ENCODE assay signal across 19 mouse cellular contexts in the genomic region with DNA sequence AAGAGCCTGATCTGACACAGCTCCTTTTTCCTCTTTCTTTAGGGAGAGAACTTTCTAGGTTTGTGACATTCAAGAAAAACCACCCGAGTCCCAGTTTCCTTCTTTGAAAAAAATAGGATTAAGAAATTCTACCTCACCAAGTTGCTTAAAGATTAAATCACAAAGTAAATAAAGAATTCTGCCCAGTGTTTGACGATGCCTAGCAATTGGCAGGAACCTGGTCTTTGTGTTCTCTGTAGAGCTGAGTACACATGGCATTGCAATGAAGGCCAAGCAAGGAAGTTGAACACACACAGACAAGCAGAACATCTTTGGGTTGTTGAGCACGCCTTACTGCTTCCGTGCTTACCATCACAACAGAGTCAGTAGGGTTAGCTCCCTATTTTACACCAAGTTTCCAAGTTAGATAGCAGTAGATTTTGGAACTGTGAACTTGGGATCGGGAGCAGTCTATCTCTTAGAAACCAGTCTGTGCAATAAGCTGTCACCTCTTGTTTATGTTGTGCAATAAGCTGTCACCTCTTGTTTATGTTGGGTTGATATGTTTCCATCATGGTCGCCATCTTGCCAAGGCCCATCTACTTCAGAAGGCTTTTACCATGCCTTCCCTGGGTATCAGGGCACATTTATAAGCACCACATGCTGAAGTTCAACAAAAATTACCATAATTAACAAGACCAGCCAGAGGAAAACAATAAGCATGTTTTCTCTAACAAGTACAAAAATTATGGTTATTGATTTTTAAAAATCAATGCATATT.
DNase-seq lines count a peak whose midpoint lies in the region; ATAC-seq and TF ChIP-seq lines count a peak whose summit lies in the region.
"Had no signal": no experiment of that assay in that cellular context is flagged by ENCODE, and none has a peak within 500 bp of the region (broad histone marks: within the 10 kb centered on the region; RNA-seq: fewer than 3 reads in every experiment).

No protein-coding gene starts in this region.

- no peaks in the 10 kb centered on the region for H3K27me3 ChIP-seq in heart, embryonic 10.5 days (ENCODE audit: insufficient read depth, poor library complexity, severe bottlenecking)
- no peaks in the 10 kb centered on the region for H3K27me3 ChIP-seq in lung, embryonic 14.5 days (ENCODE audit: insufficient read depth, low read length)
- H3K27me3 ChIP-seq in lung, postnatal 0 days (replicated peaks; ENCODE audit: insufficient read depth, low read length) = no peaks in the 10 kb centered on the region
- no peaks in the 10 kb centered on the region for H3K27me3 ChIP-seq in stomach, embryonic 15.5 days (replicated peaks)
- H3K27me3 ChIP-seq: CH12.LX; forebrain, embryonic 15.5 days had no signal

- no peaks in the 10 kb centered on the region for H3K9me3 ChIP-seq in heart, embryonic 10.5 days
- H3K9me3 ChIP-seq in lung, embryonic 14.5 days (ENCODE audit: low read depth, low read length) = no peaks in the 10 kb centered on the region
- no peaks in the 10 kb centered on the region for H3K9me3 ChIP-seq in lung, postnatal 0 days (ENCODE audit: low read length)
- no peaks in the 10 kb centered on the region for H3K9me3 ChIP-seq in stomach, embryonic 15.5 days
- H3K9me3 ChIP-seq: forebrain, embryonic 15.5 days had no signal

- ATAC-seq in lung, embryonic 14.5 days (ENCODE audit: insufficient read depth) = peak; percentile 47; the same call in 1 of the 2 replicates
- ATAC-seq in lung, postnatal 0 days = peak; percentile 92
- ATAC-seq in stomach, embryonic 15.5 days (ENCODE audit: insufficient read depth, low FRiP score, low read depth) = 0 out of 2 replicates have a peak, but pooled peaks have one; percentile 66
- ATAC-seq: forebrain, embryonic 15.5 days; hindbrain, postnatal 0 days had no signal

- no peak for TF ChIP-seq CTCF in lung, embryonic 14.5 days (IDR thresholded peaks at IDR 0.05; ENCODE audit: low read depth)
- TF ChIP-seq CTCF in lung, adult 2 months (IDR thresholded peaks at IDR 0.05; ENCODE audit: insufficient read depth, low read length) = no peak
- no peak for TF ChIP-seq CTCF in lung, postnatal 0 days (IDR thresholded peaks at IDR 0.05)

- peak; percentile 66 for TF ChIP-seq EP300 in lung, postnatal 0 days (IDR thresholded peaks at IDR 0.05)

- peak; percentile 64 for DNase-seq in heart, embryonic 10.5 days (ENCODE audit: low spot score)
- DNase-seq in heart, postnatal 10 days = no peak
- DNase-seq in lung, embryonic 14.5 days = peak; percentile 30
- no peak for DNase-seq in lung, adult 2 months
- DNase-seq in lung, postnatal 0 days (ENCODE audit: low spot score) = peak; percentile 82
- DNase-seq in ovary, postnatal 14 days (ENCODE audit: low spot score) = no peak
- DNase-seq in layer of hippocampus, adult 9-11 months = no peak
- DNase-seq: adrenal gland, adult 2 months; adrenal gland, postnatal 36 days; cerebellum, adult 2 months; cerebellum, postnatal 10 days; gastrocnemius, postnatal 36 days; heart, adult 18-20 months; heart, postnatal 36 days had no signal

- TF ChIP-seq POLR2A in lung, adult 2 months (IDR thresholded peaks at IDR 0.05; ENCODE audit: borderline replicate concordance, extremely low read depth, low read depth, low read length) = no peak

- 83% methylated on average over 6 of the region's 6 CpGs for WGBS in heart, embryonic 10.5 days
- WGBS in lung, embryonic 14.5 days = 65% methylated on average over 6 of the region's 6 CpGs
- 71% methylated on average over 6 of the region's 6 CpGs for WGBS in lung, adult 2 months
- 55% methylated on average over 6 of the region's 6 CpGs for WGBS in lung, postnatal 0 days
- 72% methylated on average over 6 of the region's 6 CpGs for WGBS in stomach, embryonic 15.5 days

- H3K4me2 ChIP-seq in lung, embryonic 14.5 days = no peak overlapping the region
- H3K4me2 ChIP-seq in lung, postnatal 0 days (replicated peaks; ENCODE audit: low read depth, low read length) = no peak overlapping the region
- H3K4me2 ChIP-seq in stomach, embryonic 15.5 days = no peak overlapping the region
- H3K4me2 ChIP-seq: forebrain, embryonic 15.5 days; heart, embryonic 11.5 days had no signal

- H3K4me1 ChIP-seq in heart, embryonic 10.5 days = no peaks in the 10 kb centered on the region
- no peaks in the 10 kb centered on the region for H3K4me1 ChIP-seq in lung, embryonic 14.5 days (ENCODE audit: insufficient read depth)
- no peaks in the 10 kb centered on the region for H3K4me1 ChIP-seq in lung, adult 2 months (ENCODE audit: control insufficient read depth, insufficient read depth, low read length)
- H3K4me1 ChIP-seq in lung, postnatal 0 days (ENCODE audit: insufficient read depth, low read depth, low read length) = no peaks in the 10 kb centered on the region
- H3K4me1 ChIP-seq in stomach, embryonic 15.5 days = no peaks in the 10 kb centered on the region
- H3K4me1 ChIP-seq: forebrain, embryonic 15.5 days had no signal

- intact Hi-C loops in heart, postnatal 10 days (cut with DNase I) = no loop called here

- H3K4me3 ChIP-seq in heart, embryonic 10.5 days = no peak overlapping the region
- H3K4me3 ChIP-seq in lung, embryonic 14.5 days (ENCODE audit: low read depth, low read length) = no peak overlapping the region
- no peak overlapping the region for H3K4me3 ChIP-seq in lung, adult 2 months (replicated peaks; ENCODE audit: extremely low read depth, low read depth, low read length)
- H3K4me3 ChIP-seq in lung, postnatal 0 days (ENCODE audit: low read depth, low read length) = no peak overlapping the region
- no peak overlapping the region for H3K4me3 ChIP-seq in stomach, embryonic 15.5 days (replicated peaks)
- H3K4me3 ChIP-seq: forebrain, embryonic 15.5 days had no signal

- no peaks in the 10 kb centered on the region for H3K36me3 ChIP-seq in heart, embryonic 10.5 days
- no peaks in the 10 kb centered on the region for H3K36me3 ChIP-seq in lung, embryonic 14.5 days (ENCODE audit: insufficient read depth)
- no peaks in the 10 kb centered on the region for H3K36me3 ChIP-seq in lung, postnatal 0 days (ENCODE audit: insufficient read depth, low read length)
- no peaks in the 10 kb centered on the region for H3K36me3 ChIP-seq in stomach, embryonic 15.5 days
- H3K36me3 ChIP-seq: forebrain, embryonic 15.5 days had no signal

- H3K27ac ChIP-seq in heart, embryonic 10.5 days = no peak overlapping the region
- H3K27ac ChIP-seq in lung, embryonic 14.5 days (ENCODE audit: low read depth) = peak overlapping the region; percentile 30; the same call in 1 of the 2 replicates
- H3K27ac ChIP-seq in lung, postnatal 0 days (ENCODE audit: low read length) = no peak overlapping the region
- H3K27ac ChIP-seq in stomach, embryonic 15.5 days = peak overlapping the region; percentile 67
- H3K27ac ChIP-seq: forebrain, embryonic 15.5 days; hindbrain, postnatal 0 days had no signal

- no peak overlapping the region for H3K9ac ChIP-seq in lung, embryonic 14.5 days
- H3K9ac ChIP-seq in lung, postnatal 0 days (replicated peaks; ENCODE audit: low read depth) = no peak overlapping the region
- H3K9ac ChIP-seq in stomach, embryonic 15.5 days = no peak overlapping the region
- H3K9ac ChIP-seq: forebrain, embryonic 15.5 days had no signal

Comparison
In these comparisons a context has a peak if more than half of its experiments do, and no peak if none do; other contexts are left out.
1. DNase-seq: peak in heart, embryonic 10.5 days (single experiment), lung, embryonic 14.5 days (single experiment) and lung, postnatal 0 days (single experiment); none in heart, postnatal 10 days (0 of 2), lung, adult 2 months (single experiment), ovary, postnatal 14 days (single experiment) and layer of hippocampus, adult 9-11 months (single experiment).
2. H3K27ac ChIP-seq: peak in lung, embryonic 14.5 days (single experiment) and stomach, embryonic 15.5 days (single experiment); none in heart, embryonic 10.5 days (single experiment) and lung, postnatal 0 days (single experiment).
3. Peak in every context shown above with its lines, with median percentiles within 50 percentile points of each other: ATAC-seq.